Mouse (Mus musculus) C2C12 (cell line): Measurements from ENCODE around the gene Rusc2.

ENCODE experiments used
- CTCF ChIP-seq: IDR thresholded peaks from one replicate; pipeline ENCODE4 v1.5.1; 2011; ENCODE audit not compliant: control insufficient read depth, insufficient read depth, insufficient read length
- FOSL1 ChIP-seq: IDR thresholded peaks from one replicate; pipeline ENCODE4 v1.8.0; 2011; ENCODE audit warnings: mild to moderate bottlenecking, low read length; ENCODE audit not compliant: poor library complexity, insufficient read depth, severe bottlenecking
- MAX ChIP-seq: IDR thresholded peaks from one replicate; pipeline ENCODE4 v1.6.1; 2011; ENCODE audit warnings: mild to moderate bottlenecking, control low read depth
- MYOD1 ChIP-seq: IDR thresholded peaks from one replicate; pipeline ENCODE4 v1.6.1; 2011; ENCODE audit warnings: low read depth; ENCODE audit not compliant: control insufficient read depth, insufficient read length
- MYOG ChIP-seq: IDR thresholded peaks from one replicate; pipeline ENCODE4 v1.6.1; 2011; ENCODE audit not compliant: control insufficient read depth, insufficient read length; ENCODE audit errors: extremely low read depth
- USF1 ChIP-seq: IDR thresholded peaks from one replicate; pipeline ENCODE4 v1.6.1; 2011; ENCODE audit warnings: low read depth, mild to moderate bottlenecking, control low read depth, moderate library complexity

GRCm38 (mm10) chr4:43476604-43477003 is 94.8 kb downstream of the Rusc2 start:
- no peak for TF ChIP-seq FOSL1
- TF ChIP-seq CTCF: peak; percentile 10
- no peak for TF ChIP-seq USF1
- no peak for TF ChIP-seq MYOG
- TF ChIP-seq MYOD1: no peak
- TF ChIP-seq MAX: no peak
